ENCODE assay signal across 9 mouse cellular contexts in genomic region chr3:59079327-59079726, GRCm38 (mm10). TPM values are rescaled to one million over a fixed set of nuclear protein-coding genes. Genes with fewer than 3 reads are reported as not detected.
DNase-seq lines count a peak whose midpoint lies in the region; ATAC-seq and TF ChIP-seq lines count a peak whose summit lies in the region.
"Had no signal": no experiment of that assay in that cellular context is flagged by ENCODE, and none has a peak within 500 bp of the region (broad histone marks: within the 10 kb centered on the region; RNA-seq: fewer than 3 reads in every experiment).

No protein-coding gene starts in this region.

- no peaks in the 10 kb centered on the region for H3K9me3 ChIP-seq in forebrain, embryonic 13.5 days (replicated peaks)
- no peaks in the 10 kb centered on the region for H3K9me3 ChIP-seq in neural tube, embryonic 11.5 days (ENCODE audit: control insufficient read depth, low read length)

- no peak overlapping the region for H3K9ac ChIP-seq in forebrain, embryonic 13.5 days
- H3K9ac ChIP-seq in neural tube, embryonic 11.5 days (ENCODE audit: low read length): no peak overlapping the region

- no peaks in the 10 kb centered on the region; the same call in 1 of the 2 replicates for H3K36me3 ChIP-seq in forebrain, embryonic 13.5 days (ENCODE audit: poor library complexity, severe bottlenecking)
- H3K36me3 ChIP-seq in neural tube, embryonic 11.5 days (ENCODE audit: control insufficient read depth, insufficient read depth, low read length): no peaks in the 10 kb centered on the region

- H3K27ac ChIP-seq in left cerebral cortex, adult 2 months: no peak overlapping the region
- no peak overlapping the region for H3K27ac ChIP-seq in forebrain, embryonic 13.5 days
- H3K27ac ChIP-seq in neural tube, embryonic 11.5 days (ENCODE audit: low read depth, low read length): no peak overlapping the region

- no peaks in the 10 kb centered on the region for H3K27me3 ChIP-seq in forebrain, embryonic 13.5 days
- H3K27me3 ChIP-seq in neural tube, embryonic 11.5 days (ENCODE audit: control insufficient read depth, insufficient read depth, low read length): no peaks in the 10 kb centered on the region

- DNase-seq in left cerebral cortex, adult 2 months (ENCODE audit: extremely low spot score in 1 of 2, low spot score in 2 of 2): no peak
- no peak for DNase-seq in left cerebral cortex, postnatal 10 days (ENCODE audit: extremely low spot score in 1 of 2, low spot score in 2 of 2)
- peak; percentile 28 for DNase-seq in MN1 (ENCODE audit: low spot score)
- peak; percentile 35 for DNase-seq in cerebellum, adult 11 months
- DNase-seq in layer of hippocampus, adult 9-10 months (ENCODE audit: low spot score): peak; percentile 59
- DNase-seq in neural tube, embryonic 11.5 days (ENCODE audit: low spot score): peak; percentile 58
- DNase-seq in ovary, adult 18-20 months (ENCODE audit: low spot score): no peak

- H3K4me1 ChIP-seq in forebrain, embryonic 13.5 days: 0 out of 2 replicates have a peak, but pooled peaks cover 7% of the 10 kb centered on the region
- H3K4me1 ChIP-seq in neural tube, embryonic 11.5 days (ENCODE audit: control insufficient read depth, insufficient read depth, low read length): no peaks in the 10 kb centered on the region

- peak; percentile 80 for ATAC-seq in forebrain, embryonic 13.5 days
- ATAC-seq in neural tube, embryonic 11.5 days (ENCODE audit: insufficient read depth, low FRiP score, low TSS enrichment): peak; percentile 58

- H3K4me2 ChIP-seq in forebrain, embryonic 13.5 days: no peak overlapping the region
- no peak overlapping the region for H3K4me2 ChIP-seq in neural tube, embryonic 11.5 days (ENCODE audit: low read depth)

- 44% methylated on average over 4 of the region's 4 CpGs for WGBS in forebrain, embryonic 13.5 days
- WGBS in neural tube, embryonic 11.5 days: 49% methylated on average over 4 of the region's 4 CpGs

- no peak overlapping the region for H3K4me3 ChIP-seq in left cerebral cortex, adult 2 months
- H3K4me3 ChIP-seq in forebrain, embryonic 13.5 days: no peak overlapping the region
- H3K4me3 ChIP-seq in neural tube, embryonic 11.5 days (ENCODE audit: low read depth, low read length): no peak overlapping the region

- intact Hi-C loops in left cerebral cortex, adult 2 months (cut with DNase I): loop anchor here (5.0 kb wide), 1 partner anchor 1033 kb away; no protein-coding TSS in a partner anchor
- intact Hi-C loops in left cerebral cortex, postnatal 10 days (cut with DNase I): loop anchor here (10.0 kb wide), 1 partner anchor 1035 kb away; no protein-coding TSS in a partner anchor

- TF ChIP-seq CTCF in left cerebral cortex, adult 2 months (IDR thresholded peaks at IDR 0.05): peak; percentile 81

RNA-seq across cellular contexts. Expression of gene Gpr171, which starts 22.3 kb away (rescaled TPM):
- total RNA-seq in left cerebral cortex, adult 2 months (2021): not detected
- not detected for total RNA-seq in left cerebral cortex, postnatal 10 days (2021)
- polyA plus RNA-seq in forebrain, embryonic 13.5 days (2015; fragmentation: Nextera tagmentation; extraction: Ambion mirVana): 1.1 and 1.7 TPM in 2 replicates
- 0.95 and 1.0 TPM in 2 replicates for polyA plus RNA-seq in neural tube, embryonic 11.5 days (2014; fragmentation: Nextera tagmentation; extraction: Ambion mirVana)
- polyA plus RNA-seq: frontal cortex, adult 2 months had no signal

Comparison
In these comparisons a context has a peak if more than half of its experiments do, and no peak if none do; other contexts are left out.
1. DNase-seq: peak in MN1 (single experiment), cerebellum, adult 11 months (single experiment), layer of hippocampus, adult 9-10 months (single experiment) and neural tube, embryonic 11.5 days (single experiment); none in left cerebral cortex, adult 2 months (0 of 2), left cerebral cortex, postnatal 10 days (0 of 2) and ovary, adult 18-20 months (single experiment).